Comparison of ENCODE assay signal across 29 mouse cellular contexts in genomic region chr4:137598577-137598976, GRCm38 (mm10). TPM values are rescaled to one million over a fixed set of nuclear protein-coding genes. Genes with fewer than 3 reads are reported as not detected.
"Had no signal": no experiment of that assay in that cellular context is flagged by ENCODE, and none has a peak within 500 bp of the region (broad histone marks: within the 10 kb centered on the region; RNA-seq: fewer than 3 reads in every experiment).

No protein-coding gene starts in this region.

- DNase-seq: kidney, adult 18-20 months; kidney, postnatal 25 days; layer of hippocampus, adult 9-11 months; lung, embryonic 14.5 days; right cerebral cortex, adult 18-20 months; right cerebral cortex, postnatal 14 days; right cerebral cortex, postnatal 4 days; thymus, postnatal 25 days had no signal

- H3K27ac ChIP-seq: kidney, postnatal 0 days; left cerebral cortex, adult 2 months; macrophage; midbrain, embryonic 12.5 days; midbrain, embryonic 15.5 days; neural tube, embryonic 12.5 days; neural tube, embryonic 15.5 days; stomach, postnatal 0 days had no signal

- H3K36me3 ChIP-seq: midbrain, embryonic 12.5 days; midbrain, embryonic 15.5 days; neural tube, embryonic 12.5 days; neural tube, embryonic 15.5 days had no signal

- H3K9ac ChIP-seq: lung, embryonic 14.5 days; midbrain, embryonic 12.5 days; midbrain, embryonic 15.5 days; neural tube, embryonic 12.5 days; neural tube, embryonic 15.5 days had no signal

- H3K9me3 ChIP-seq: midbrain, embryonic 12.5 days; midbrain, embryonic 15.5 days; neural tube, embryonic 12.5 days; neural tube, embryonic 15.5 days had no signal

- H3K4me3 ChIP-seq: layer of hippocampus, adult 2 months; left cerebral cortex, adult 2 months; midbrain, embryonic 12.5 days; midbrain, embryonic 15.5 days; neural tube, embryonic 12.5 days; neural tube, embryonic 15.5 days had no signal

- H3K4me2 ChIP-seq: lung, embryonic 14.5 days; midbrain, embryonic 12.5 days; midbrain, embryonic 15.5 days; neural tube, embryonic 12.5 days; neural tube, embryonic 15.5 days had no signal

- H3K27me3 ChIP-seq: midbrain, embryonic 12.5 days; midbrain, embryonic 15.5 days; neural tube, embryonic 12.5 days; neural tube, embryonic 15.5 days had no signal

- ATAC-seq: lung, postnatal 0 days; midbrain, embryonic 15.5 days had no signal

RNA-seq across cellular contexts. Expression of gene Ldlrad2, which starts 24.2 kb away (rescaled TPM):
- total RNA-seq: layer of hippocampus, adult 2 months; layer of hippocampus, postnatal 25 days; left cerebral cortex, adult 2 months; left cerebral cortex, postnatal 10 days; left cerebral cortex, postnatal 36 days; megakaryocyte, adult 5-6 weeks had no signal
- polyA plus RNA-seq: kidney, embryonic 14.5 days; kidney, postnatal 0 days; large intestine, adult 2 months; limb, embryonic 11.5 days; limb, embryonic 14.5 days; liver, embryonic 16.5 days; lung, embryonic 14.5 days; macrophage; midbrain, embryonic 12.5 days; midbrain, embryonic 15.5 days; neural tube, embryonic 12.5 days; neural tube, embryonic 15.5 days; stomach, embryonic 14.5 days; stomach, postnatal 0 days; thymus, postnatal 0 days had no signal
